Mouse (Mus musculus) embryonic fibroblast, embryonic 13.5 days (primary cell): ENCODE measurements at regions not wholly inside any gene's neighbourhood (a gene's known extent, or its start where the extent isn't known, plus 50 kb on each side); places are given as distances from the start of the nearest gene placed in this dataset.

Experiments used
- CTCF ChIP-seq: IDR thresholded peaks from 2 replicates; pipeline ENCODE4 v1.5.1; 2011; ENCODE audit warnings: mild to moderate bottlenecking, control low read depth, low read length, moderate library complexity, borderline replicate concordance; ENCODE audit not compliant: insufficient read depth
- POLR2A ChIP-seq: IDR thresholded peaks from 2 replicates; pipeline ENCODE4 v1.6.1; 2011; ENCODE audit warnings: low read depth, mild to moderate bottlenecking, control low read depth, low read length, moderate library complexity

DNA sequence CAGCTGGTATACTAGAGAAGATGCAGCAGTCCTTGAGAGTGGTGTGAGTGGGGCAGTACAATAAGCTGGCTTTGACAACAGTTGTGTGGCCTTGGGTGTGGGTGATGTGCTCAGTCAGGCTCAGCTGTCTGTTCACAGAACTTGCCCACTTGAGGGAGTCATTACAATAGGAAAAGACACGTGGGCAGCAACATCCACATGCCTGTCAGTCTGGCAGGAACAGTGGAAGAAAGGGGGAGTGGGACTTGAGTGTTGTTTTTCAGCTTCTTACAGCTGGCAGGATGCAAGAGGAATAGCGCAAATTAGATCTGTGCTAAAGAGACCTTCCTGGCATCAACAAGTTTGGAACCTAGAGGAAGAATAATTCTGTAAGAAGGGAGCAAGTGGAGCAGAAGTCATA, 239.4 kb upstream of the Nmur2 start:
- TF ChIP-seq CTCF (no peak), POLR2A (no peak)
